Mouse (Mus musculus) effector memory CD4-positive, alpha-beta T cell, adult 5 months (primary cell): ENCODE results near the gene Cend1. TPM values are rescaled to one million over a fixed set of nuclear protein-coding genes. Genes with fewer than 3 reads are reported as not detected.

Source experiments
- polyA plus RNA-seq: library from polyadenylated mRNA; unstranded; fragments of 100-300 nt; shearing (Covaris generic); gene quantifications from one replicate; pipeline ENCODE4 v1.2.1, GENCODE M21; 2017

The Cend1 gene
- polyA plus RNA-seq: not detected

GRCm38 (mm10) chr7:141429310-141429709 is at the start of gene Cend1:
Gene Cend1 (minus strand): TSS chr7:141429491.

GRCm38 (mm10) chr7:141475011-141475804 is 45.9 kb upstream of the Cend1 start, which contains the start of the genes Polr2l and Tspan4:
Gene Polr2l (minus strand): TSS chr7:141475132.
Gene Tspan4 (plus strand): TSS chr7:141475240.

GRCm38 (mm10) chr7:141467230-141468030 is 38.1 kb upstream of the Cend1 start, which contains the start of gene Cd151:
Gene Cd151 (plus strand): TSS chr7:141467392.

GRCm38 (mm10) chr7:141460391-141461113 is 31.3 kb upstream of the Cend1 start, which contains the start of gene Cracr2b:
Gene Cracr2b (plus strand): TSS chr7:141461094.

GRCm38 (mm10) chr7:141454967-141455551 is 25.8 kb upstream of the Cend1 start, which contains the start of gene Pnpla2:
Gene Pnpla2 (plus strand): TSS chr7:141455198.

GRCm38 (mm10) chr7:141447110-141447991 is 18.1 kb upstream of the Cend1 start, which contains the start of gene Rplp2:
Gene Rplp2 (plus strand): TSS chr7:141447370.

GRCm38 (mm10) chr7:141443828-141444237 is 14.5 kb upstream of the Cend1 start, which contains the start of gene Pidd1:
Gene Pidd1 (minus strand): TSS chr7:141444025.

GRCm38 (mm10) chr7:141437178-141438120 is 8.2 kb upstream of the Cend1 start, which contains the start of gene Slc25a22:
Gene Slc25a22 (minus strand): TSS chr7:141437892.

GRCm38 (mm10) chr7:141413809-141414584 is 15.3 kb downstream of the Cend1 start, which contains the start of gene Gatd1:
Gene Gatd1 (minus strand): TSS chr7:141414136.

GRCm38 (mm10) chr7:141391625-141392551 is 37.4 kb downstream of the Cend1 start, which contains the start of gene Taldo1:
Gene Taldo1 (plus strand): TSS chr7:141392199.

Other genes with a start within 250 kb of the Cend1 start
- 22.4 TPM for gene Hras, start 235.5 kb downstream of the Cend1 start, polyA plus RNA-seq
- gene Lrrc56, start 235.3 kb downstream of the Cend1 start, polyA plus RNA-seq: 1.9 TPM
- gene Lmntd2, start 215.4 kb downstream of the Cend1 start, polyA plus RNA-seq: 12.7 TPM
- 7.9 TPM for gene Rassf7, start 213.6 kb downstream of the Cend1 start, polyA plus RNA-seq
- gene Phrf1, start 200.7 kb downstream of the Cend1 start, polyA plus RNA-seq: 81.8 TPM
- gene Irf7, start 163.0 kb downstream of the Cend1 start, polyA plus RNA-seq: 210 TPM
- gene Cdhr5, start 152.7 kb downstream of the Cend1 start, polyA plus RNA-seq: not detected
- gene Sct, start 150.4 kb downstream of the Cend1 start, polyA plus RNA-seq: not detected
- gene Drd4, start 137.5 kb downstream of the Cend1 start, polyA plus RNA-seq: not detected
- gene Deaf1, start 101.8 kb downstream of the Cend1 start, polyA plus RNA-seq: 52.5 TPM
- gene Tmem80, start 101.8 kb downstream of the Cend1 start, polyA plus RNA-seq: 21.2 TPM
- not detected for gene Eps8l2, start 90.6 kb downstream of the Cend1 start, polyA plus RNA-seq
- gene Taldo1, start 37.3 kb downstream of the Cend1 start, polyA plus RNA-seq: 199 TPM
- gene Gatd1, start 15.4 kb downstream of the Cend1 start, polyA plus RNA-seq: 24.6 TPM
- gene Slc25a22, start 8.4 kb upstream of the Cend1 start, polyA plus RNA-seq: 50.9 TPM
- gene Pidd1, start 14.5 kb upstream of the Cend1 start, polyA plus RNA-seq: 3.6 TPM
- gene Rplp2, start 17.9 kb upstream of the Cend1 start, polyA plus RNA-seq: 1,923 TPM
- 131 TPM for gene Pnpla2, start 25.7 kb upstream of the Cend1 start, polyA plus RNA-seq
- gene Cracr2b, start 31.6 kb upstream of the Cend1 start, polyA plus RNA-seq: 0.66 TPM
- 2.5 TPM for gene Cd151, start 37.9 kb upstream of the Cend1 start, polyA plus RNA-seq
- 21.1 TPM for gene Polr2l, start 45.6 kb upstream of the Cend1 start, polyA plus RNA-seq
- gene Tspan4, start 45.7 kb upstream of the Cend1 start, polyA plus RNA-seq: 0.44 TPM
- gene Chid1, start 110.4 kb upstream of the Cend1 start, polyA plus RNA-seq: 11.3 TPM
- gene Ap2a2, start 132.7 kb upstream of the Cend1 start, polyA plus RNA-seq: 47.9 TPM
- gene Muc6, start 225.8 kb upstream of the Cend1 start, polyA plus RNA-seq: 0.27 TPM